Mouse (Mus musculus) limb, embryonic 14.5 days (tissue): Measurements from ENCODE around the gene Bicra. TPM values are rescaled to one million over a fixed set of nuclear protein-coding genes. Genes with fewer than 3 reads are reported as not detected.
A peak's percentile ranks its signal among the peaks of the same experiment; 100 is the strongest.

Experiments
- ATAC-seq: fragments of 200-750 bp; cut with Nextera tagmentation; 2 replicates; pipeline ENCODE4 v1.8.0; 2017; ENCODE audit warnings: low read depth, moderate number of reproducible peaks, moderate TSS enrichment; ENCODE audit not compliant: low FRiP score
- DNase-seq: peaks from one replicate; pipeline ENCODE4 v3.0.0-alpha.2; 2015; ENCODE audit warnings: low spot score
- H3K27ac ChIP-seq: fragments of 300-500 bp; sonication (generic); replicated peaks from 2 replicates; pipeline ENCODE4 v1.5.1; 2014; ENCODE audit warnings: low read depth, mild to moderate bottlenecking, low read length, moderate library complexity, mixed read lengths
- H3K27me3 ChIP-seq: fragments of 300-500 bp; sonication (generic); 2 replicates; pipeline ENCODE4 v1.6.1; 2014; ENCODE audit warnings: low read length, mixed read lengths; ENCODE audit not compliant: control insufficient read depth, insufficient read depth
- H3K36me3 ChIP-seq: fragments of 300-500 bp; sonication (generic); 2 replicates; pipeline ENCODE4 v1.6.1; 2014; ENCODE audit warnings: mild to moderate bottlenecking, low read length, moderate library complexity, mixed read lengths; ENCODE audit not compliant: control insufficient read depth, insufficient read depth
- H3K4me1 ChIP-seq: fragments of 300-500 bp; sonication (generic); 2 replicates; pipeline ENCODE4 v1.6.1; 2014; ENCODE audit warnings: antibody characterized with exemption, low read length, mixed read lengths; ENCODE audit not compliant: control insufficient read depth, insufficient read depth
- H3K4me2 ChIP-seq: fragments of 300-500 bp; sonication (generic); replicated peaks from 2 replicates; pipeline ENCODE4 v1.6.1; 2014; ENCODE audit warnings: low read depth, mild to moderate bottlenecking, low read length, moderate library complexity; ENCODE audit not compliant: severe bottlenecking
- H3K4me3 ChIP-seq: fragments of 300-500 bp; sonication (generic); replicated peaks from 2 replicates; pipeline ENCODE4 v1.5.1; 2014; ENCODE audit warnings: low read length
- H3K9ac ChIP-seq: fragments of 300-500 bp; sonication (generic); 2 replicates; pipeline ENCODE4 v1.6.1; 2014; ENCODE audit warnings: mild to moderate bottlenecking, low read depth, low read length, moderate library complexity; ENCODE audit not compliant: severe bottlenecking
- H3K9me3 ChIP-seq: fragments of 300-500 bp; sonication (generic); 2 replicates; pipeline ENCODE4 v1.6.1; 2016; ENCODE audit warnings: low read length; ENCODE audit not compliant: control insufficient read depth
- POLR2A ChIP-seq: fragments of 200-500 bp; IDR thresholded peaks from 2 replicates; pipeline ENCODE4 v1.8.0; 2012; ENCODE audit warnings: inconsistent platforms, mild to moderate bottlenecking, moderate library complexity, borderline replicate concordance; ENCODE audit not compliant: insufficient read depth, insufficient read length; ENCODE audit errors: extremely low read depth
- WGBS: fragments of 180-500 bp; shearing (Covaris S2); extraction: QIAGEN DNeasy Blood & Tissue Kit; methylation state at CpG from one replicate; pipeline ENCODE4 v1.1.7; 2014; 5-methylcytosine and 5-hydroxymethylcytosine counted together
- polyA plus RNA-seq, 2 experiments: library from polyadenylated mRNA; depleted of rRNA in 1 of 2; stranded (reverse) in 1 of 2; unstranded in 1 of 2; fragments of >200 nt; fragmentation: Nextera tagmentation in 1 of 2; extraction: Ambion mirVana in 1 of 2; gene quantifications; 2 replicates each; pipeline versions ENCODE4 v1.2.1 to v1.2.3; 2012 to 2014

Gene Bicra
- polyA plus RNA-seq, 2 experiments = 8.6 to 20.1 TPM

GRCm38 (mm10) chr7:15922220-15922773 is 125.4 kb downstream of the Bicra start, which contains the start of gene Selenow:
TSS of gene Selenow (minus strand) at chr7:15922402.
- TF ChIP-seq POLR2A = peak; percentile 94; the same call in 1 of the 2 replicates
- WGBS = under 1% methylated on average over 33 of the region's 33 CpGs
- peak within 1 kb of the TSS; percentile 87 for H3K27ac ChIP-seq
- peak within 1 kb of the TSS; percentile 80 for H3K4me2 ChIP-seq
- no peaks in the 10 kb centered on the region for H3K27me3 ChIP-seq
- H3K9me3 ChIP-seq = no peaks in the 10 kb centered on the region
- DNase-seq (peak; percentile 90), ATAC-seq (peak; percentile 97)
- peaks cover 14% of the 10 kb centered on the region for H3K4me1 ChIP-seq
- H3K9ac ChIP-seq = peak within 1 kb of the TSS; percentile 82
- peaks cover 25% of the 10 kb centered on the region for H3K36me3 ChIP-seq
- peak within 1 kb of the TSS; percentile 79 for H3K4me3 ChIP-seq

- Histone ChIP-seq H3K4me3 (peak overlapping the region; percentile 79), H3K4me2 (peak overlapping the region; percentile 80), H3K9me3 (no peaks in the 10 kb centered on the region), H3K27me3 (no peaks in the 10 kb centered on the region), H3K36me3 (peaks cover 30% of the 10 kb centered on the region), H3K9ac (peak overlapping the region; percentile 82), H3K27ac (peak overlapping the region; percentile 87), H3K4me1 (peaks cover 14% of the 10 kb centered on the region)
- ATAC-seq (peak; percentile 48), DNase-seq (peak; percentile 68)
- TF ChIP-seq POLR2A = no peak
- WGBS = 0% methylated on average over 10 of the region's 10 CpGs
These were observed 125.9 kb downstream of the Bicra start for GRCm38 (mm10) chr7:15921796-15922195.

Other genes with a start within 250 kb of the Bicra start
- gene Obox6, start 208.2 kb downstream of the Bicra start, polyA plus RNA-seq (2012; rRNA removed) = not detected in 2 replicates
- gene Obox6, start 208.2 kb downstream of the Bicra start, polyA plus RNA-seq (2014; fragmentation: Nextera tagmentation; extraction: Ambion mirVana) = not detected in 2 replicates
- gene Crx, start 168.0 kb downstream of the Bicra start, polyA plus RNA-seq (2012; rRNA removed) = not detected in 2 replicates
- gene Crx, start 168.0 kb downstream of the Bicra start, polyA plus RNA-seq (2014; fragmentation: Nextera tagmentation; extraction: Ambion mirVana) = not detected in 2 replicates
- not detected in 2 replicates for gene Crxos, start 165.3 kb downstream of the Bicra start, polyA plus RNA-seq (2012; rRNA removed)
- gene Crxos, start 165.3 kb downstream of the Bicra start, polyA plus RNA-seq (2014; fragmentation: Nextera tagmentation; extraction: Ambion mirVana) = not detected in 2 replicates
- gene Selenow, start 125.5 kb downstream of the Bicra start, polyA plus RNA-seq (2012; rRNA removed) = 582 and 588 TPM in 2 replicates
- gene Selenow, start 125.5 kb downstream of the Bicra start, polyA plus RNA-seq (2014; fragmentation: Nextera tagmentation; extraction: Ambion mirVana) = 1,065 and 1,091 TPM in 2 replicates
- gene Nop53, start 101.8 kb downstream of the Bicra start, polyA plus RNA-seq (2012; rRNA removed) = 176 and 181 TPM in 2 replicates
- gene Nop53, start 101.8 kb downstream of the Bicra start, polyA plus RNA-seq (2014; fragmentation: Nextera tagmentation; extraction: Ambion mirVana) = 192 and 210 TPM in 2 replicates
- 47.6 and 62.0 TPM in 2 replicates for gene Ehd2, start 80.4 kb downstream of the Bicra start, polyA plus RNA-seq (2012; rRNA removed)
- 42.5 and 49.3 TPM in 2 replicates for gene Ehd2, start 80.4 kb downstream of the Bicra start, polyA plus RNA-seq (2014; fragmentation: Nextera tagmentation; extraction: Ambion mirVana)
- gene Zfp541, start 13.9 kb upstream of the Bicra start, polyA plus RNA-seq (2012; rRNA removed) = 0.26 and 0.35 TPM in 2 replicates
- 0.17 TPM in 1 of 2 replicates, not detected in the other for gene Zfp541, start 13.9 kb upstream of the Bicra start, polyA plus RNA-seq (2014; fragmentation: Nextera tagmentation; extraction: Ambion mirVana)
- gene Napa, start 50.5 kb upstream of the Bicra start, polyA plus RNA-seq (2012; rRNA removed) = 212 and 247 TPM in 2 replicates
- 206 and 217 TPM in 2 replicates for gene Napa, start 50.5 kb upstream of the Bicra start, polyA plus RNA-seq (2014; fragmentation: Nextera tagmentation; extraction: Ambion mirVana)
- 38.0 and 43.1 TPM in 2 replicates for gene Kptn, start 72.0 kb upstream of the Bicra start, polyA plus RNA-seq (2012; rRNA removed)
- 28.6 and 33.5 TPM in 2 replicates for gene Kptn, start 72.0 kb upstream of the Bicra start, polyA plus RNA-seq (2014; fragmentation: Nextera tagmentation; extraction: Ambion mirVana)
- 7.3 and 9.8 TPM in 2 replicates for gene Slc8a2, start 81.9 kb upstream of the Bicra start, polyA plus RNA-seq (2012; rRNA removed)
- gene Slc8a2, start 81.9 kb upstream of the Bicra start, polyA plus RNA-seq (2014; fragmentation: Nextera tagmentation; extraction: Ambion mirVana) = 0.23 and 0.28 TPM in 2 replicates
- gene Meis3, start 127.2 kb upstream of the Bicra start, polyA plus RNA-seq (2012; rRNA removed) = 29.3 and 34.2 TPM in 2 replicates
- gene Meis3, start 127.2 kb upstream of the Bicra start, polyA plus RNA-seq (2014; fragmentation: Nextera tagmentation; extraction: Ambion mirVana) = 15.1 and 16.2 TPM in 2 replicates
- 17.0 and 25.9 TPM in 2 replicates for gene Dhx34, start 174.1 kb upstream of the Bicra start, polyA plus RNA-seq (2012; rRNA removed)
- 8.9 and 9.4 TPM in 2 replicates for gene Dhx34, start 174.1 kb upstream of the Bicra start, polyA plus RNA-seq (2014; fragmentation: Nextera tagmentation; extraction: Ambion mirVana)
- gene C5ar2, start 196.2 kb upstream of the Bicra start, polyA plus RNA-seq (2012; rRNA removed) = 0.15 and 0.32 TPM in 2 replicates
- 0.07 TPM in 1 of 2 replicates, not detected in the other for gene C5ar2, start 196.2 kb upstream of the Bicra start, polyA plus RNA-seq (2014; fragmentation: Nextera tagmentation; extraction: Ambion mirVana)
- 3.2 and 5.4 TPM in 2 replicates for gene C5ar1, start 211.6 kb upstream of the Bicra start, polyA plus RNA-seq (2012; rRNA removed)
- 2.8 and 3.1 TPM in 2 replicates for gene C5ar1, start 211.6 kb upstream of the Bicra start, polyA plus RNA-seq (2014; fragmentation: Nextera tagmentation; extraction: Ambion mirVana)
- gene Inafm1, start 225.7 kb upstream of the Bicra start, polyA plus RNA-seq (2012; rRNA removed) = 48.7 and 57.8 TPM in 2 replicates
- gene Inafm1, start 225.7 kb upstream of the Bicra start, polyA plus RNA-seq (2014; fragmentation: Nextera tagmentation; extraction: Ambion mirVana) = 24.3 and 27.4 TPM in 2 replicates
- 64.4 and 84.8 TPM in 2 replicates for gene Ccdc9, start 238.9 kb upstream of the Bicra start, polyA plus RNA-seq (2012; rRNA removed)
- 15.9 and 17.7 TPM in 2 replicates for gene Ccdc9, start 238.9 kb upstream of the Bicra start, polyA plus RNA-seq (2014; fragmentation: Nextera tagmentation; extraction: Ambion mirVana)